Mouse (Mus musculus) heart, postnatal 14 days (tissue): Measurements from ENCODE around the gene Gzmm. TPM values are rescaled to one million over a fixed set of nuclear protein-coding genes. Genes with fewer than 3 reads are reported as not detected.

ENCODE experiments used
- DNase-seq, 2 experiments: peaks; one replicate each; pipeline ENCODE4 v3.0.0; 2021 to 2022
- intact Hi-C: fragments of 180-260 bp; cut with DNase I; formaldehyde crosslinking; loops from one replicate; pipeline ENCODE4 v1.15.1; 2025
- total RNA-seq, 2 experiments: library from RNA; stranded (reverse); gene quantifications; 2 replicates each; pipeline ENCODE4 v1.2.3; 2021

The Gzmm gene
- total RNA-seq, 2 experiments from 2014 or later = 4.5 to 5.4 TPM

DNA sequence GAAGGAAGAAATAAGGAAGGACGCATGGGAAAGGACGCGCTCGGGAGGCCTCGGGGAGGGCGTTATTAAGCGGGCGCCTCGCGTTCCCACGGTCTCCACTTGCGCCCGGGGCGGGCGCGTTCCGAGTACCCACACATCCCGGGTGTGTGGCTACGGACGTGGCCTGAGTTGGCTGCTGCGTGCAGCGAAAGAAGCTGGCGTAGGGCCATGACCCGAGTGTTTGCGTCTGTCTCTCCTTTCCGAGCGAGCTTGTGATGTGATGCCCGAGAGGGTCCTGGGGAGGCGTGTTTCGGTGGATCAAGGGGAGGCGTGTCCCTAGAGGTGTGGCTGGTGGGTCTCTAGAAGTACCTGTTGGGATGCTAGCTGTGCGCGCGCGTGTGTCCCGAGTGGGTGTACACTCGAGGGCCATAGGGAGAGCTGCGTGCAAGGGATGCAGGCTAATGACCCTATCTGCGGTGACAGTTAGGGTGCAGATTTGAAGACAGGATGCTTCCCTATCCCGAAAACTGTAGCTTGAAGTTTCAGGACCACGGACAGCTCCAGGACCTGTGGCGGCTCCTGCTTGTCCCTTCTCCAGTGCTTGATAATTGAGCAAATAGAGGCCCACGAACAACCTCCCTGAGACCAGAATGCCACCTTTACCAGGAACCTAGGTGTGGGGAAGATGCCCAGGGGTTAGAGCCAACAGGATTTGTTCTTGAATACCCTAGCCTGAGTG lies 29.0 kb downstream of the Gzmm start:
- DNase-seq = peak; percentile 82 to 88
- intact Hi-C loops = no loop called here

DNA sequence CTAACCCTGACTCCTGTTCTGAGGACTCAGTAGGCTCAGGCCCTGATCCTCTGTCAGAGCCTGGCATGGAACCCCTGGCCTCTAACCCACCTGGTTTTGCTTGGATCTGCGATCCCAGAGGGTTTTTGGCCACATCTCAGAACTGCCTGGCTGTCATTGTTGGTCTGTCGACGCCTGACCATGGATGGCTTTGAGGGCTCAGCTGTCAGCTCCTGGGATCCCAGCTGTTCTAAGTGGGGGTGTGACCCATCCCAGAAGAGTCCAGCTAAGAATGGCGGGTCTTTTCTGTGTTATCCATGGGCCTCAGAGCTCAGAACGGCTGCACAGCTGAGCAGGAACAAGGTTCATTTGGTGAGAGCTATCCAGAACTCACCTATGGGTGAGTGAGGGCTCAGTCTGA lies 32.3 kb downstream of the Gzmm start:
- no peak for DNase-seq
- intact Hi-C loops = no loop called here

DNA sequence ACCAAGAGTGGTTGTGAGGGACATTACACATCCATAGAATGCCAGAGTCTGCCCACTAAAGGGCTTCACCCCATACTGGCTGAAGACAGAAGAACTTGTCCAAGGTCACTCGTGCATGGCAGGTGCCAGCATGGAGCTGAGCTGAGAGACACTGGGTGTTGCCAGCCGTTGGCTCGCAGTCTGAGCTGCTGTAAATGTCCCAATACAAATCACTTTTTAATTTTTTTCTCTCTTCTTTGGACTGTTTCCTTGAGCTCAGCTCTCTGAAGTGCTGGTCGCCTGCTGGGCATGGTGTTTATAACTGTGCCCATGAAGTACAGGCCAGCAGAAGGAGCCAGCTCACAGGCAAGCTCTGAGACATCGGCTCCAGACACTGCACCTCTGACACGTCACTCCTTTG lies 34.2 kb downstream of the Gzmm start:
- intact Hi-C loops = no loop called here
- peak in 1 of 2 experiments; percentile 36 for DNase-seq

DNA sequence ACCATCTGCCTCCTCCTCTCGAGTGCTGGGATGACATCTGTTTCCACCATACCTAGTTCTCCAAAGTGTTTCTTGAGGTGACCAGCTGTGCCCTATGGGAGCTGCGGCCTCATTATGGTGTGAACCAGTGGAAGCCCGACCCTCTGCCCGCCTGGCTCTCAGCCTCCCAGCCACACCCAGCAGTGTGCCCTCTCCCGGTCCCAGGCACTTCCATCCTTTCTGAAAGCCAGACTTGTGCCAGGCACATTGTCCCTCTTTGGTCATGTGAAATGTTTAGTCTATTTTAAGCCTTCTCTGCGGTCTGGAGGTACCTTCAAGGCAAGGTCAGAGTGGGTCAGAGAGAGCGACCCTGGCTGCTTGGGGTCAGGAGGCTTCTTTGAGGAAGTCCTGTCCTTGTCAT lies 34.9 kb downstream of the Gzmm start:
- peak in 1 of 2 experiments; percentile 41 for DNase-seq
- intact Hi-C loops = no loop called here

DNA sequence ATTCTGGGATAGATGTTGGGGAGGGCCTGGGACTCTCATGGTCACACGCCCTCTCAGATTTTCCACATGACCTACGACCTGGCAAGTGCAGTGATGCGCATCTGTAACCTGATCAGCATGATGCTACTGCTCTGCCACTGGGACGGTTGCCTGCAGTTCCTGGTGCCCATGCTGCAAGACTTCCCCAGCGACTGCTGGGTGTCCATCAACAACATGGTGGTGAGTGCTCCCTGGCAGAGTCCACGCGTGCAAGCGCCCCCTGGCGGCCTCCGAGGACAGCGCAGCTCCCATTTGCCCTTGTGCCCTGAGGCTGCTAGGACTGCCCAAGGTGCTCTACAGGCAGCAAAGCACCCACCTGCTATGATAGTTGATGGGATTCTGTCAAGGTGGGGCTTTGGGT lies 37.3 kb downstream of the Gzmm start:
- intact Hi-C loops = no loop called here
- DNase-seq = peak in 1 of 2 experiments; percentile 58

DNA sequence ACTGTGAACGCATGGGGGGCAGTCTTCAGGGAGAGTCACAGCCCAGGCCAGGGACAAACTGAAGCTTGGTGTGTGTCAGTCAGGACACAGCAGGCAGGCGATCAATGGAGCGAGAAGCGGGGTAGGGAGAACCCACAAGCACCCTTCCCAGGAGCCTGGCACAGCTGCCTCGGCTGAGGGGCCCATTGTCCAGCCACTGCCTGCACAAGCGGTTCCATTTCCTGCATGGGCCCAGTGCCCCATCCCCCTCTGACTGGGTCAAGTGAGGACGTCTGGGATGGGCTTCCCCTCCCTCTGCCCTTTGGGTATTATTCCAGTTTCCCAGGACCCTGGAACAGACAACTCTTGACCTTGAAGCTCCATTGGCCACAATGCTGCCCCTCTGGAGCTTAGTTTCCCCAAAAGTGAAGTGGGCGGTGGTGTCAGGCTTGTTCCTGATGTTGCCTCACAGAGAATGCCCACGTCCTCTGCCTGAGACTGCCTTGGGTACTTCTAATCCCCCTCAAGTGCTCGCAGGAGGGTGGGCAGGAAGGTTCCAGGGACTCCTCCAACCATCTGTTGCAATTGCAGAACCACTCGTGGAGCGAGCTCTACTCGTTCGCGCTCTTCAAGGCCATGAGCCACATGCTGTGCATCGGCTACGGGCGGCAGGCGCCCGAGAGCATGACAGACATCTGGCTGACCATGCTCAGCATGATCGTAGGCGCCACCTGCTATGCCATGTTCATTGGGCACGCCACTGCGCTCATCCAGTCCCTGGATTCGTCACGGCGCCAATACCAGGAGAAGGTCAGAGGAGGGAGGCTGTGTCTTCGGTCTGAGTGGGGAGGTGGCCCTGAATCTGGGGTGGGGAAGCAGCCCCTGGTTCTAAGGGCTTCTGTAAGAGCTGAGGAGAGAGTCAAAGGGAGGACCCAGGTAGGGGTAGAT lies 39.8 kb downstream of the Gzmm start:
- intact Hi-C loops = no loop called here
- no peak for DNase-seq

DNA sequence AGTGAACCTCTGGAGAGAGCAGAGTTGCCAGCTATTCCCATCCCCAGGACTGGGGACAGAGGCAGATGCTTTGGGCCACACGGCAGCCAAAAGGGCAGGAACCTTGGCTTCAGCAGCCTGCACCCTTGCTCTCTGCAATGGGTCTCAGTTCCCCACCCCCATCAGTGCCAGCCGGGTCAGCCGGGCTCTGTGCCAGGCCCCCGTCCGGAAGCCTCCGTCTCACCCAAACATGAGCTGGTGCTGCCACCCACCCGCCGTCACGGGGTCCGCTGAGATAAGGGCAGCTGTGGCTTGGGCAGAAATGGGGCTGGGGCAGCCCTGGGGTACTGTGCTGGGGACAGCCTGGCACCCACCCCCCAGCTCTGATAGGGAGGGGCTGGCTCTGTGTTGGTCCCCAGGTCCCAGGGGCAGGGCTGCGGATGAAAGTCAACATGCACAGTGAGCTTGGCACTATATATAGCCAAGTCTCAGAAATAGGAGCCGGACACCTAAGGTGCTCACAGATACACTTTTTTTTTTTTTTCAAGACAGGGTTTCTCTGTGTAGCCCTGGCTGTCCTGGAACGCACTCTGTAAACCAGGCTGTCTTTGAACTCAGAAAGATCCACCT lies 40.6 kb downstream of the Gzmm start:
- DNase-seq = peak; percentile 58
- intact Hi-C loops = no loop called here

DNA sequence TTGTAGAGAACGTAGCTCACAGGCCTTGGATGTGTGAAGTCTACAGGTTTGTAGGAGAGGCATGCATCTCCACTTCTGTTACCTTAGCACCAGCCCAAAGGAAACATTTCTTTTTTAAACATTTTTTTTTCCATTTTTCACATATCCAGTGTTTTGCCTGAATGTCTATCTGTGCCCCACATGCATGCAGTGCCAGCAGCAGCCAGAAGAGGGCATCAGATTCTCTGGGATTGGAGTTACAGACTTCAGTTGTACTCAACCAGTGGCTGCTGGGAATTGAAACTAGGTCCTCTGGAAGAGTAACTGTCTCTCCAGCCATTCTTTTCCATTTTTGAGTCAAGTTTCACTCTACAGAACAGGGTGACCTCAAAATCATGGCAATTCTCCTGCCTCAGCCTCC lies 43.7 kb downstream of the Gzmm start:
- intact Hi-C loops = no loop called here
- peak in 1 of 2 experiments; percentile 41 for DNase-seq

DNA sequence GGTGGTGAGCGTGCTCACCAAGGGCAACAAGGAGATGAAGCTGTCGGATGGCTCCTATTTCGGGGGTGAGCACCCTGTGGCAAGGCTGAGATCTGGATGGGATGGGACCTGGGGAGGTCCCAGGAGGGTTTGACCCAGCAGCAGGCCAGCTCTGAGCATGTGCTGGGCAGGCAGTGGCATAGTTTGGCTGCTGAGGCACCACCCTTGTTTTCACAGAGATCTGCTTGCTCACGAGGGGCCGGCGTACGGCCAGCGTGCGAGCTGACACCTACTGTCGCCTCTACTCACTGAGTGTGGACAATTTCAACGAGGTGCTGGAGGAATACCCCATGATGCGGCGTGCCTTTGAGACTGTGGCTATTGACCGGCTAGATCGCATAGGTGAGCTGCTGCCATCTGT lies 45.0 kb downstream of the Gzmm start:
- intact Hi-C loops = no loop called here
- DNase-seq = no peak

DNA sequence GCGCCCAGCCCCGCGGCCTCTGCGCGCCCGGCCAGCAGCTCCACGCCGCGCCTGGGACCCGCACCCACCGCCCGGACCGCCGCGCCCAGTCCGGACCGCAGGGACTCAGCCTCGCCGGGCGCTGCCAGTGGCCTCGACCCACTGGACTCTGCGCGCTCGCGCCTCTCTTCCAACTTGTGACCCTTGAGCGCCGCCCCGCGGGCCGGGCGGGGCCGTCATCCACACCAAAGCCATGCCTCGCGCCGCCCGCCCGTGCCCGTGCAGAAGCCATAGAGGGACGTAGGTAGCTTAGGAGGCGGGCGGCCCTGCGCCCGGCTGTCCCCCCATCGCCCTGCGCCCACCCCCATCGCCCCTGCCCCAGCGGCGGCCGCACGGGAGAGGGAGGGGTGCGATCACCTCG lies 46.5 kb downstream of the Gzmm start:
- intact Hi-C loops = no loop called here
- no peak for DNase-seq

DNA sequence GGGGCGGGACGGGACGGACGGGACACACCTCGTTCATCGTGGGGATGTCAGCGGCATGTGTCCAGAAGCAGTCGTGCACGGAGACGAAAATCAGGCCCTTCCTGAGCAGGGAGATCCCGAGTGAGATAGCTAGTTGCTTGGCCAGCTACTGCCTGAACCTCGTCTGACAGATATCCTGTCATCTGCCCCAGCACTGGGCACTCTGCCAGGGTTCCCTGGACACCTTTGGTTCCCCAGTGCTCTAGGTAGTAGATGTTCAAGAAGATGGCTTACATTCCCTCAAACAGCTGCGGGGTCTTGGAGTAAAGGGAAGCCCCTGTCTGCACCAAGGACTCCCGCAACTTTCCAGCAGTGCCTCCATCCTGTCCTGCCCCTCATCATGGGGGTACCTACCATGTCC lies 47.9 kb downstream of the Gzmm start:
- intact Hi-C loops = no loop called here
- no peak for DNase-seq

DNA sequence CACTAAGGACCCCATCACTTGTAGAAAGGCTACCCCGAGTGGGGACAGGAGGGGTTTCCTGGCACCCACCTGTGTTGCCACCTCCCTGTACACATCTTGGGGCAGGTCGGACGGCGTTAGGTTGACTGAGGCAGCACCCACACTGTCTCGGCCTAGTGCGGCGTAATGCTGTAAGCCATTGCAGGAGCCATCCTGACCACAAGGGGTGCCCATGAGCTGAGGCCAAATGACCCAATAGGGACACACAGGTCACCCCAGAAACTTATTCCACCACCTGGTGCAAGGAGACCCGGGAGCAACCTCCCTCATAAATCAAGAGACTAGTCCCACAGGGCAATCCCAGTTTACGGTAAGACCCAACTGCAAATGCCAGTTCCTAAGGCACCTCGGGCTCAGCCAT lies 49.4 kb downstream of the Gzmm start:
- intact Hi-C loops = no loop called here

DNA sequence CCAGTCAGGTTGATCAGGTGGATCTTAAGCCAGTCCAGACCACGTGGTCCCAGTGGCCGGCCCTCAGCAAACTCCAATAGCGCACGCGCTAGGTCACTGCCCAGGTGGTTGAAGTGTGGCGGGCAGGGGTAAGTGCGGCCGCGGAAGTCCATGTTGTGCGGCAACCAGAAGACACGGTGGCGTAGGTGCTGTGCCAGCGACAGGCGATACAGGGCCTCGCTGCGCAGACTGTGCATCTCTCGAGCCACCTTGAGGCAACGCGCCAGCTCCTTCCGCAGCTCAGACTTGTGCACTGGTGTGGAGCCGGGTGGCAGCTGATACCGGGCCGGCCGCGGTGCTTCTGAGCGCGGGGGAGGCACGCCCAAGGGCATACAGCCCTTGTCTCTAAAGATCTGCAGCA lies 50.4 kb downstream of the Gzmm start:
- intact Hi-C loops = no loop called here

More for the DNA sequence above, 49.4 kb downstream of the Gzmm start:
- no peak for DNase-seq

DNA sequence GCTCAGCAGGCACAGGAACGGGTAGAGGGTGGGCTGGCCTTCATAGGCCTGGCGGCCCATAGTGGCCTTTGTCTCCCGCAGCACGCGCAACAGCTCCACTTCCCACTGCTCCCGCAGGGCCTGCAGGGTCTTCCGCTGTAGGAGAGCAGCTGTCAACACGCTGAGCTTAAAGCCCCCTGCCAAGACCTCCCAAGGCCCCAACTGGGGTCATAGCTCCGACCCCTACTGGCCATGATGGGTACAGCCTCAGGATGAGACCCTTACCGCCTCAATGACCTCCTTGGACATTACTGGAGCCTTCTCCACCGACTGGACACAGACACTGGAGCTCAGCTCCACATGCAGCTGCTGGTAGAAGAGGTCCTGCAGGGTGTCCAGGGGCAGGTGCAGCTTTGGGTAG lies 52.0 kb downstream of the Gzmm start:
- intact Hi-C loops = no loop called here
- no peak for DNase-seq

More for the DNA sequence above, 50.4 kb downstream of the Gzmm start:
- DNase-seq = no peak

DNA sequence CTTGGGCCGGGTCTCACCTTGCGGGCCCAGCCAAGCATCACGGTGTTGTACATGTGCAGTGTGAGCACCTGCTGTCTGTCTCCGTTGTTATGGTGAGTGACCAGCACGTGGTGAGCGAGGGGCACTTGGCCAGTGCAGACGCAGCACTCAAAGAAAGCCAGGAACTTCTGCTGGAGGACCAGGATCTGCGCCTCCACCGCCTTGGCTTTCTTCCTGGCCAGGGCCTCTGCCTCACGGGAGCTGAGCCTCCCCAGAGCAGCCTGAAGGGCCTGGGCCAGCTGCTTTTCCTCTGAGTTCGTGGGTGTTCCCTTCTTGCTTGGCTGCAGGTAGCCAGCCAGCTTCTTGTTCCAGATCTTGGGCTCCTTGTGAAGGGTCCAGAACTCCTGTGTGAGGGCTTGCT lies 54.3 kb downstream of the Gzmm start:
- intact Hi-C loops = no loop called here

DNA sequence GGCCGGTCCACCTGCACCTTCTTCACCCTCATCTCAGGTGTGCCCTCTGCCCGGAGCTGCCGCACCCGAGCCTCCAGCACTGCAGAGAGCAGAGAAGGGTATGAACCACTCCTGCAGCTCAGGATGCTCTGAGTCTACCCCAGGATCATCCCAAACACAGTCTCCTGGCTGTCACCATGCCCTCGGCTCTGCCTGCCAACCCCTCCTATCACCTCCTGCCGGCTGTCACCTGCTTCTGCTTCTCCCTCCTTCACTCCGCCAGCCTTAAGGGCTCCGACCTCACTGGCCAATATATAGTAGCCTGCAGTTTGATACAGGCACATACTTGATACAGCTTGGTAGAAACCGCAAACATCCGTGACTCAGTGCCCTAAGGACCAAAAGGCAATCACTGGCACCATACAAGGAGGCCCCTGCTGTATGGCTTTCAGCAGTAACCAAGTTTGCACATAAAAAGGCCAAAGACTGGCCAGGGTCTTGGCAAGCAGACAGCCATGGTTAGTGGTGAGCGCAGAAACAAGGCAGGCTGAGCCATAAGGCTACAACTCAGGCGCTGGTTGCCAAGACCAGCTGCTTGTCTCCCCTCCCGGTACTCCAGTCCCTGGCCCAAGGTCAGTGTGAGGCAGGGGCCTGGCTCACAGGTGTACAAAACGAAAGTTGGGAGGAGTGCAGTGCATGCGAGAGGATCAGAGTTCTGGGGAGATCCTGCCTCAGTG lies 55.0 kb downstream of the Gzmm start:
- no peak for DNase-seq
- intact Hi-C loops = no loop called here

More for the DNA sequence above, 54.3 kb downstream of the Gzmm start:
- no peak for DNase-seq

Other genes starting within 250 kb of the Gzmm start
- gene Vmn2r83, start 220.3 kb upstream of the Gzmm start, total RNA-seq = not detected
- 1 to 10 TPM; 2.4 to 3.1 TPM for gene Plpp2, start 155.2 kb upstream of the Gzmm start, total RNA-seq
- gene Mier2, start 133.8 kb upstream of the Gzmm start, total RNA-seq = 10 to 100 TPM in 1 of 2 experiments, 1 to 10 TPM in 1; 9.2 to 12.4 TPM
- not detected for gene Theg, start 101.7 kb upstream of the Gzmm start, total RNA-seq
- gene C2cd4c, start 75.0 kb upstream of the Gzmm start, total RNA-seq = not detected
- gene Shc2, start 51.1 kb upstream of the Gzmm start, total RNA-seq = 1 to 10 TPM; 3.5 to 4.0 TPM
- gene Odf3l2, start 43.3 kb upstream of the Gzmm start, total RNA-seq = not detected
- under 1 TPM in 1 of 2 experiments, not detected in 1; 0.37 TPM for gene Madcam1, start 24.5 kb upstream of the Gzmm start, total RNA-seq
- 10 to 100 TPM; 21.7 to 23.0 TPM for gene Tpgs1, start 19.7 kb upstream of the Gzmm start, total RNA-seq
- gene Cdc34, start 6.8 kb upstream of the Gzmm start, total RNA-seq = 100 to 1,000 TPM; 158 to 159 TPM
- 1,000 to 10,000 TPM; 1,285 to 1,330 TPM for gene Bsg, start 15.5 kb downstream of the Gzmm start, total RNA-seq
- 10 to 100 TPM; 35.7 to 38.7 TPM for gene Hcn2, start 27.6 kb downstream of the Gzmm start, total RNA-seq
- 10 to 100 TPM; 45.3 to 46.8 TPM for gene Polrmt, start 57.6 kb downstream of the Gzmm start, total RNA-seq
- not detected for gene Fgf22, start 66.1 kb downstream of the Gzmm start, total RNA-seq
- gene Rnf126, start 77.9 kb downstream of the Gzmm start, total RNA-seq = 10 to 100 TPM; 25.9 to 26.7 TPM
- 1 to 10 TPM; 2.8 to 3.4 TPM for gene Fstl3, start 88.3 kb downstream of the Gzmm start, total RNA-seq
- under 1 TPM in 1 of 2 experiments, not detected in 1; 0.51 TPM for gene Prss57, start 101.9 kb downstream of the Gzmm start, total RNA-seq
- 10 to 100 TPM; 71.8 to 86.5 TPM for gene Palm, start 104.6 kb downstream of the Gzmm start, total RNA-seq
- gene Misp, start 132.0 kb downstream of the Gzmm start, total RNA-seq = under 1 TPM; 0.26 to 0.54 TPM
- 10 to 100 TPM; 82.2 TPM for gene Ptbp1, start 165.4 kb downstream of the Gzmm start, total RNA-seq
- gene Prtn3, start 185.5 kb downstream of the Gzmm start, total RNA-seq = under 1 TPM in 1 of 2 experiments, not detected in 1; 0.29 TPM
- under 1 TPM; 0.20 to 0.29 TPM for gene Plppr3, start 185.6 kb downstream of the Gzmm start, total RNA-seq
- gene Elane, start 197.2 kb downstream of the Gzmm start, total RNA-seq = not detected
- gene Cfd, start 201.8 kb downstream of the Gzmm start, total RNA-seq = 10 to 100 TPM; 14.2 to 77.3 TPM
- gene Med16, start 219.9 kb downstream of the Gzmm start, total RNA-seq = 10 to 100 TPM; 48.3 to 51.5 TPM
- not detected for gene Gm26602, start 221.8 kb downstream of the Gzmm start, total RNA-seq
- gene Kiss1r, start 228.0 kb downstream of the Gzmm start, total RNA-seq = under 1 TPM; 0.41 to 0.43 TPM
- gene R3hdm4, start 232.2 kb downstream of the Gzmm start, total RNA-seq = 10 to 100 TPM; 81.8 to 93.4 TPM
- gene Arid3a, start 238.0 kb downstream of the Gzmm start, total RNA-seq = 1 to 10 TPM; 2.2 to 2.6 TPM